Mouse (Mus musculus): ENCODE results near the gene Mettl24. TPM values are rescaled to one million over a fixed set of nuclear protein-coding genes. Genes with fewer than 3 reads are reported as not detected.

The Mettl24 gene
- total and polyA plus RNA-seq, 3 experiments = not detected

GRCm38 (mm10) chr10:40777171-40777570 lies 94.1 kb downstream of the Mettl24 start:
- Histone ChIP-seq H3K27me3 (ENCODE audit: control insufficient read depth in 1 of 2, insufficient read depth in 2 of 2, low read length in 2 of 2) (peaks cover 3 to 7% of the 10 kb centered on the region in 2 experiments; a peak in 3 of 4 replicates), H3K4me1 (ENCODE audit: control insufficient read depth in 1 of 2, insufficient read depth in 2 of 2, low read length in 2 of 2) (peaks cover 0 to 3% of the 10 kb centered on the region in 2 experiments; a peak in 2 of 4 replicates), H3K9me3 (replicated peaks; ENCODE audit: insufficient read depth, low read length) (no peaks in the 10 kb centered on the region), H3K4me3 (ENCODE audit: control insufficient read depth in 1 of 2, insufficient read depth in 1 of 2, low read depth in 2 of 2, low read length in 2 of 2) (no peak overlapping the region), H3K79me2 (ENCODE audit: control insufficient read depth, insufficient read depth, low read length, poor library complexity) (no peaks in the 10 kb centered on the region), H3K9ac (ENCODE audit: control insufficient read depth, low read depth, low read length, poor library complexity, severe bottlenecking) (no peak overlapping the region), H3K36me3 (ENCODE audit: control insufficient read depth in 1 of 2, insufficient read depth in 2 of 2, low read length in 2 of 2) (0 out of 4 replicates have a peak, but pooled peaks cover 0 to 3% of the 10 kb centered on the region in 2 experiments), H3K27ac (ENCODE audit: control insufficient read depth, low read depth, low read length) (no peak overlapping the region)
- DNase-seq (ENCODE audit: low read depth, low spot score) = no peak
- no peak for TF ChIP-seq MAX (IDR thresholded peaks at IDR 0.05; ENCODE audit: low read length)
- no peak for TF ChIP-seq NRF1 (IDR thresholded peaks at IDR 0.05; ENCODE audit: insufficient read depth, low read depth, low read length, poor library complexity, severe bottlenecking)
- TF ChIP-seq SMC3 (IDR thresholded peaks at IDR 0.05; ENCODE audit: low read depth, low read length) = no peak
- TF ChIP-seq MAFK (IDR thresholded peaks at IDR 0.05; ENCODE audit: borderline replicate concordance, low read depth, low read length) = no peak
- no peak for TF ChIP-seq RCOR1 (IDR thresholded peaks at IDR 0.05; ENCODE audit: low read depth, low read length)
- TF ChIP-seq ELF1 (IDR thresholded peaks at IDR 0.05; ENCODE audit: low read depth, low read length) = no peak
- TF ChIP-seq ZC3H11A (IDR thresholded peaks at IDR 0.05; ENCODE audit: low read depth, low read length) = no peak
- TF ChIP-seq GABPA (IDR thresholded peaks at IDR 0.05; ENCODE audit: low read depth, low read length) = no peak
- no peak for TF ChIP-seq MYC (IDR thresholded peaks at IDR 0.05; ENCODE audit: low read depth, low read length)
- no peak for TF ChIP-seq TCF12 (IDR thresholded peaks at IDR 0.05; ENCODE audit: low read depth, low read length)
- no peak for TF ChIP-seq MXI1 (IDR thresholded peaks at IDR 0.05; ENCODE audit: low read depth, low read length)
- TF ChIP-seq MYB (IDR thresholded peaks at IDR 0.05; ENCODE audit: low read depth, low read length) = no peak

GRCm38 (mm10) chr10:40778472-40778871 lies 95.4 kb downstream of the Mettl24 start:
- TF ChIP-seq MYB (IDR thresholded peaks at IDR 0.05; ENCODE audit: low read depth, low read length) (no peak), KAT2A (conservative IDR thresholded peaks at IDR 0.05; ENCODE audit: low read depth, low read length) (no peak), ETS1 (IDR thresholded peaks at IDR 0.05; ENCODE audit: low read depth, low read length) (no peak), TCF12 (IDR thresholded peaks at IDR 0.05; ENCODE audit: low read depth, low read length) (no peak), MYC (IDR thresholded peaks at IDR 0.05; ENCODE audit: low read depth, low read length) (no peak), GATA1 (IDR thresholded peaks at IDR 0.05; ENCODE audit: low read depth, low read length) (no peak), HCFC1 (IDR thresholded peaks at IDR 0.05; ENCODE audit: low read depth, low read length) (no peak), BHLHE40 (IDR thresholded peaks at IDR 0.05; ENCODE audit: borderline replicate concordance, low read depth, low read length) (no peak), EP300 (IDR thresholded peaks at IDR 0.05; ENCODE audit: low read depth in 1 of 2, low read length in 2 of 2) (no peak), SMC3 (IDR thresholded peaks at IDR 0.05; ENCODE audit: low read depth, low read length) (no peak), MAX (IDR thresholded peaks at IDR 0.05; ENCODE audit: low read length) (no peak), POLR2AphosphoS2 (IDR thresholded peaks at IDR 0.05; ENCODE audit: low read length) (no peak), CTCF (IDR thresholded peaks at IDR 0.05 in 2 of 3, conservative IDR thresholded peaks at IDR 0.05 in 1 of 3; ENCODE audit: control insufficient read depth in 1 of 3, insufficient read depth in 1 of 3, low read depth in 2 of 3, low read length in 3 of 3, poor library complexity in 1 of 3, severe bottlenecking in 1 of 3) (no peak), E2F4 (IDR thresholded peaks at IDR 0.05; ENCODE audit: borderline replicate concordance, low read depth, low read length) (no peak), USF2 (IDR thresholded peaks at IDR 0.05; ENCODE audit: borderline replicate concordance in 1 of 2, insufficient read depth in 1 of 2, low read depth in 1 of 2, low read length in 2 of 2) (no peak), ZC3H11A (IDR thresholded peaks at IDR 0.05; ENCODE audit: low read depth, low read length) (no peak)
- no peak for DNase-seq (ENCODE audit: low read depth, low spot score)
- Histone ChIP-seq H3K27ac (ENCODE audit: control insufficient read depth, low read depth, low read length) (no peak overlapping the region), H3K4me1 (ENCODE audit: control insufficient read depth in 1 of 2, insufficient read depth in 2 of 2, low read length in 2 of 2) (peaks cover 0 to 3% of the 10 kb centered on the region in 2 experiments; a peak in 2 of 4 replicates), H3K27me3 (ENCODE audit: control insufficient read depth in 1 of 2, insufficient read depth in 2 of 2, low read length in 2 of 2) (peaks cover 2 to 5% of the 10 kb centered on the region in 2 experiments), H3K9ac (ENCODE audit: control insufficient read depth, low read depth, low read length, poor library complexity, severe bottlenecking) (no peak overlapping the region), H3K9me3 (replicated peaks; ENCODE audit: insufficient read depth, low read length) (no peaks in the 10 kb centered on the region), H3K36me3 (ENCODE audit: control insufficient read depth in 1 of 2, insufficient read depth in 2 of 2, low read length in 2 of 2) (0 out of 4 replicates have a peak, but pooled peaks cover 0 to 3% of the 10 kb centered on the region in 2 experiments), H3K4me3 (ENCODE audit: control insufficient read depth in 1 of 2, insufficient read depth in 1 of 2, low read depth in 2 of 2, low read length in 2 of 2) (no peak overlapping the region), H3K79me2 (ENCODE audit: control insufficient read depth, insufficient read depth, low read length, poor library complexity) (no peaks in the 10 kb centered on the region)

Data from MEL (cell line).